Mouse (Mus musculus) brown adipose tissue, adult 24 weeks (tissue): ENCODE measurements at regions not wholly inside any gene's neighbourhood (a gene's known extent, or its start where the extent isn't known, plus 50 kb on each side); places are given as distances from the start of the nearest gene placed in this dataset.

Experiments used
- H3K27ac ChIP-seq: fragments of 200-500 bp; replicated peaks from 2 replicates; pipeline ENCODE4 v1.5.1; 2012; ENCODE audit warnings: low read depth, mild to moderate bottlenecking, low read length
- H3K4me1 ChIP-seq: fragments of 200-500 bp; 2 replicates; pipeline ENCODE4 v1.6.1; 2012; ENCODE audit warnings: low read length, mixed read lengths; ENCODE audit not compliant: control insufficient read depth, insufficient read depth, insufficient read length
- H3K4me3 ChIP-seq: fragments of 200-500 bp; 2 replicates; pipeline ENCODE4 v1.5.1; 2012; ENCODE audit warnings: low read depth, mild to moderate bottlenecking, low read length, moderate library complexity; ENCODE audit not compliant: insufficient read depth

DNA sequence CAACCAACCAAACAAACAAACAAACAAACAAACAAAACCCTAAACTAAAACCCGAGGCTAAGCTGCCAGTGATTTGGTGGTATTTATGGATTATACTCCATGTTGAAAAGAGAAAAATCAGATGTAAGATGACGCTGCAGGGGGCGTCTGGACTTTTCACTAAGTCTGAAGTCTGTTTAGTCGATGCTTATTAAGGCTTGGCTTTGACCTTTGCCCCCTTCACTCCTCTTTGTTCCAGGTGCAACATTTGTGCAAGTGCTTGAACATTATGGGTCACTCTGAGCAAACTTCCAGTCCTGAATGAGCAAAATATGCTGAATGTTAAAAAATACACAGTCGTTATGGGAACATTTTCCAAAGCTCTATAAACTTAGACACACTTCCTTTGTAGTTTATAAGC is 268.6 kb downstream of the Ptprc start:
- no peak overlapping the region for H3K4me3 ChIP-seq
- no peaks in the 10 kb centered on the region; the same call in 1 of the 2 replicates for H3K4me1 ChIP-seq
- no peak overlapping the region for H3K27ac ChIP-seq

DNA sequence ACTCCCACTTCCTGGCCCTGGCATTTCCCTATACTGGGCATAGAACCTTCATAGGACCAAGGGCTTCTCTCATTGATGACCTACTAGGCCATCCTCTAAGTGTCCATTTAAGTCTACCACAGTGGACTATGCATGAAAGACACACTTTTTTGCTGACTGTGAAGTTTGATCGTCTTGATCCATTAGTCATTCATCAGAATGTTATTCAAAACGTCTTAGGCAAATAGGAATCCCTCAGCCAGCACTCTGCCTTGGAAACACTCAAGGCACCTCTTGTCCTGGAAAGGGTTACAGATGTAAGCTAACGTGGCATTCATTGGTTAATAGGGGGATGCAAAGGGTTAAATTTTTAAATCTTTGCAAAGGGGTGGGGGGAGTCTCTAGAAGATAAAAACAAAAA is 269.0 kb downstream of the Ptprc start:
- Histone ChIP-seq H3K4me3 (no peak overlapping the region), H3K4me1 (no peaks in the 10 kb centered on the region; the same call in 1 of the 2 replicates), H3K27ac (no peak overlapping the region)

DNA sequence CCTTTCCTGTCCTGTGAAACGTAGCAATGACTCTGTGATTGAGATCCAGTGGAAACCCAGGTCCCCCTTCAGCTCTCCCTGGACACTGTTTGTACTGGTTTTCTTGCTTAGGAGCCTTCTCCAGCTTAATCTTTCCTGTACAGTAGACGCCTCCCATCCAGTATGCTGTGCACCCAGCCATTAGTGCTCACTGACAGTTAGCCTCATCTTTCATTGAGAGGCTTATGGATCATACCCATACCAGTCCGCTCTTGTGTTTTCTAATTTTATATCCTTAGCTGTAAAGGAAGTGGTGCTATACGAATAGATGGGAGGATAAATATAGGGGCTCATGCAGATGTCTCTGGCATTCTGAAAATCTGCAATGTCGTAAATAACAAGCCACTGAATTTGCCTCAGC is 269.9 kb downstream of the Ptprc start:
- H3K27ac ChIP-seq: no peak overlapping the region
- no peak overlapping the region for H3K4me3 ChIP-seq

DNA sequence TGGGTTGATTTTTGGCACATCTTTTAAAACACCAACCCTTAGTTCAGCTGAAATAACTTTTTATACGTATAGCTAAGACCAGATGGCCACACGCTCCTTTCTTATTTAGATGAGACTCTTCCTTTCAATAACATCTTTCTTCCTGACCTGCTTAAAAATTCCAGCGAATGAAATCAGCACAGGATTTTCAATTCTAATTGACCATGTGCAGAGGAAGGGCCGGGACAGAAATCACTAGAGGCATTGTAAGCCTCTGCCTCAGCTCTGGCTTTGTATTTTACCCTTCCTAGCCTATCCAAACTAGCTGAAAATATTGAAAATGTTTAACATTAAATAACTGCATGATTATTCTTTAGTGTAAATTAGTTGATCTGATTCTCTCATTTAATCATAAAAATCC is 272.2 kb downstream of the Ptprc start:
- no peak overlapping the region for H3K27ac ChIP-seq
- no peak overlapping the region for H3K4me3 ChIP-seq
- no peaks in the 10 kb centered on the region; the same call in 1 of the 2 replicates for H3K4me1 ChIP-seq

More for the DNA sequence above, 269.9 kb downstream of the Ptprc start:
- no peaks in the 10 kb centered on the region; the same call in 1 of the 2 replicates for H3K4me1 ChIP-seq

DNA sequence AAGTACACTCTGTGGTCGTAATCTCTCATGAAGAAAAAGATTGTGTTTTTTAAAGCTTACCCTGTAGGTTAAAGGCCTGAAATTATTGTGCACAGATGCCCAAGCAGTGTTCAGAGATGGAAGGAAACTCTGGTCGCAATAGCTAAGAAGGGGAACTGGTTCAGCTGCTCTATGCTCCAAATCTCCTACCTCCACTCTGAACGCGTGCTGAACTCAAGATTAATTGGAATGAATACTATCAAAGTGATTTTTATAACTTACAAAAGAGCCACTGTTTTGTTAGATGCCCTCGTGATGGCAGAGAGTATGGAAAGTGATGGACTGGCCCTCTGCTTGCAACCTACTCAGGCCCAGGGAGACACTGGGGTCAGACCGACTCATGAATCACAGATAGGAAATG is 272.6 kb downstream of the Ptprc start:
- H3K4me3 ChIP-seq: no peak overlapping the region
- H3K4me1 ChIP-seq: no peaks in the 10 kb centered on the region; the same call in 1 of the 2 replicates
- no peak overlapping the region for H3K27ac ChIP-seq

DNA sequence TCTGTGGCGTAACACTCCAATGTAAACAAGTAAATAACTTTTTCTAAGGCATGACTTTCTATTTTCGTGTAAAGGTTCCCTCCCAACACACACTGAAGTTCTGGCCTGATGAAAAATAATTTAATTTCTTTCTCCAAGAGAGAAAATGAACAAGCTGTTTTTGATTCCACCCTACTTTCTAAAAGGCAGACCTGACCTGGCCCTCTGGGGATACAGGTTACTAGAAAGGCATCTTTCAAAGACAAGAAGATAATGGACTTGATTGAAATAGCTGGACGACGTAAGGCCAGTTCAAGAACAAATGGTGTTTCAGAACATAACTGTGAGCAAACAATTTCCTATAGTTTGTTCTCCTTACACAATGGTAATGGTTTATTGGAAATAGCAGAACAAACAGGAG is 273.5 kb downstream of the Ptprc start:
- Histone ChIP-seq H3K4me3 (no peak overlapping the region), H3K27ac (no peak overlapping the region), H3K4me1 (no peaks in the 10 kb centered on the region; the same call in 1 of the 2 replicates)

DNA sequence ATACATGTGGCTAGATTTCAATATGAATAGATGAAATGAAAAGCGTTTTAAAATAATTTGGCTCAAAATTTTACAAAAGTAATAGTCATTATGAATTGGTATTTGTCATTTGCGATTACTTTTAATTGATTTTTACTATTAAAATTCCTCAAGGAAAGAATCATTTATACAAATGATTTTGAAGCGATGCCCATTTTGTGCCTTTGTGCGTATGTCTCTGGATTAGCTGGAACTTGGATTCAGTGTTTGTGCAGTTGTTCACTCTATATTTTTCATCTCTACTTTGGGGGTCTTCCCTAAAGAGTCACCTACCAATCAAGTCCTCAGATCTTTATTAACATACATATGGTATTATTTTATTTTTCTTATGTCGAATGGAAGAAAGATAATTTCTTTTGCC is 274.3 kb downstream of the Ptprc start:
- Histone ChIP-seq H3K4me3 (no peak overlapping the region), H3K27ac (no peak overlapping the region)

DNA sequence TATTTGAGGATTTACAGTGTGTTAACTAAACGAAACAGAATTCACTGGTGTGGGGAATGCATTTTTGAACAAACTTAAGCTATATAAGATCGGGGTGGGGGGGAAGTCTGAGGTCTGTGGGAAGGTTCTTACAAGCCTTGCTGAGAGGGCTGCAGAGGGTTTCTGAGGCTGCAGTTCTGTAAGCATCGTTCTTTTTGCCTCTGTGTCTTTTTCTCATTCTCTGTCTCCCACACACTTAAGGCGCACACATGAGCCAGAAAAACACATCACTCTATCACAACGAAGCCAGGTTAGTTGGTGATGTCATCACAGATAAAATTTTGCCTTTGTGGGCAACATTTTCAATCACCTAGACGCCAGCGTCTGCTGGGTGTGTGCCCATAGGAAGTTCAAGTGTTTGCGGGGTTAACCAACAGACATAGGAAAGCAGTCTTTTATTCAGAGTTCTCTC is 274.9 kb downstream of the Ptprc start:
- Histone ChIP-seq H3K27ac (no peak overlapping the region), H3K4me1 (no peaks in the 10 kb centered on the region; the same call in 1 of the 2 replicates), H3K4me3 (peak overlapping the region; percentile 78)

More for the DNA sequence above, 274.3 kb downstream of the Ptprc start:
- no peaks in the 10 kb centered on the region; the same call in 1 of the 2 replicates for H3K4me1 ChIP-seq

DNA sequence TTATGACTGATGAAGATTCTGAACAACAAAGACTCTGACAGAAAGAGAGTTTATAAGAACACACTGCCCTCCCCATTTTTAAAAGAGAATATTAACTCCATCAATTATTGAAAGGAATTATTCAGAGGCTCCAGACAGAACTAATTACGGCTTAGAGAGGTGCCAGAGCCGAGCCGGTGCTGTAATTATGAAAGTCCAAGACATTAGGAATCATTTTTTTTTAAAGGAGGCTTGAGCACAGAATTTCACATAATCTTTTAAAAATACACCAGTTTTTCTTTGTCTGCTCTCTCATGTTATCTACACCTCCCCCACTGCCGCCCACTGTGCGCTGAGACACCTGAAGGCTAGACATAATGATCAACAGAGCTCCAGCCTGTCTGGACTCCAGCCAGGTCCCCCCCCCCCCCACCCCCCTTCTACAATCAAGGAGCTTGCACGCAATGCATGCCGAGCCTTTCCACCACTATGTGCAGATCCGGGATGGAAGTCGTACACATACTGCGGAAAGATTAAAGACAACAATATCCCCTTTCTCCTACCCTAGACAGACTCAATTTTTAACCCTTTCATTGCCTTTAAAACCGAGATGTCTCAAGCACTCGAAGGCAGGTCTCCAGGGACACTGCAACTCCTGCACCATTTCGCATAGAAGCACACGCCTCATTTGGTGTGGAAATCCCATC is 275.4 kb downstream of the Ptprc start:
- Histone ChIP-seq H3K4me1 (no peaks in the 10 kb centered on the region), H3K27ac (no peak overlapping the region), H3K4me3 (peak overlapping the region; percentile 78)

DNA sequence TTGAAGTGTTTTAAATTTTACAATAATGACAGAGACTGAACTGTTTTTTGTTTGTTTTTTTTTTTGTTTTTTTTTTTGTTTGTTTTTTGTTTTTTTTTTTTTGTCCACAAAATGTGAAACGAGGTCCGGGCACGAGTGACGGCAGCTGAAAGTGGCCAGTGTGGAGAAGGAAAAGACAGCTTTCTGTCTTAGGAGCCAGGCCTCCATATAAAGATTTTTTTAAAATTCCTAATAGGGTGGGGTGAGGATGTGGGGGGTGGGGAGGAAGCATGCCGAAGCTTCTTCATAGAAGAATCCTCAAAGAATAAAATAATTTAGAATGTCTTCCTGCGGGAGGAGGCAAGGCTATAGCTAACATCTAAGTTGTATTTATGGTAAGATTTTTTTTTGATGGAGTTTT is 276.2 kb downstream of the Ptprc start:
- peak overlapping the region; percentile 76 for H3K4me3 ChIP-seq
- H3K27ac ChIP-seq: no peak overlapping the region
- H3K4me1 ChIP-seq: no peaks in the 10 kb centered on the region

DNA sequence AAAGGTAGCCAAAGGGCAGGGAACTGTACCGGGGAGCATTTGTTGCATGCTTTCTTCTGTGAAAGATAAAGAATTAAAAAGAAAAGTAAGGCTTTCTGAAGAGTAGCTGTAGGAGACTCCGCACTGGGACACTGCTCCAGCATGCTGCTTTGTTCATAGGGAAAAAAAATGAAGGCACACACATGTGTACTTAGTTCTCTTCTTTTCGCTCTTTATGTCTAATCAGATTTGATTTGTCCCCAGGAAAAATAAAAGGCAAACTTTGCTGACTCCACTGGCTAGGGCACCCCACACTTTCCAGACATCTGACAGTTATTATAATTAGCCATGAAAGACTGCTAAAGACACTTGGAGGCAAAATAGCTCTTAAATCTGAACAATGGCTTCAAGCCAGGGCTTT is 276.6 kb downstream of the Ptprc start:
- peak overlapping the region; percentile 76 for H3K4me3 ChIP-seq
- no peaks in the 10 kb centered on the region for H3K4me1 ChIP-seq
- peak overlapping the region; percentile 9; the same call in 1 of the 2 replicates for H3K27ac ChIP-seq

DNA sequence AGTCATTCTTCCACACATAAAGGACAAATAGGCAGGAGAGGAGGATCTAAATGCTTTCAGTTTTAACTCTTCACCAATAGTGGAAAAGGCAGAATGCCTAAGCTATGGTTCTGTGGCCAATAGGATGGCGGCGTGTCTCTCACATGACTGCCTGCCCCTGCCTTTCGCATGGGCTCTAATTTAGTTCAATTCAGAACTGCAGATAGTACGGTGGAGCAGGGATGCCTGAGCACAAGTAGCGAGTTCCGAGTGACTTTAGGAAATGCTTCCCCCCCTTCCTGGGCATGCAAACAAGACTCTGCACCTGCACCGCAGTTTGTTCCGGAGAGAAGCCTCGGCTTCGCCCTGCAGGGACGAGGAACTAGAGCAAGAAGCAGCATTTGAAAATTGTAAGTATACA is 277.1 kb downstream of the Ptprc start:
- Histone ChIP-seq H3K27ac (0 out of 2 replicates have a peak overlapping the region, but pooled peaks have one; percentile 9), H3K4me3 (peak overlapping the region; percentile 76), H3K4me1 (no peaks in the 10 kb centered on the region)

DNA sequence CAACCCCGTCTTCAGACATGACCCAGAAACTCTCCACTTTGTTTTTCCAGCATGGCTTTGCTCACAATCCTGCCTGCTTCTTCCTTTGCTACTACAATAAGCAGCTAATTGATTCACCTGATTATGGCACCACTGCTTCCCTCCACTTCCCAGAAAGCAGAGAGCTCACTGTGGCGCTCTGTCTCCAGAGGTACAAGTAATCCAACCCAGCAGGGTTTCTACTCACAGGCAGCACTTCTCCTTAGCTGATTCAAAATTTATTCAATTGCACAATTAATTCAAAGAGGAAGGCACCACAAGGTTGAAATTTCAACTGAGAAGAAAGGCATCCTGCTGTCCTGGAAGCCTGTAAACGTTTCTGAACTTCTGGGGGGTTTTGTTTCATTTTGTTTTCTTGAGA is 293.9 kb downstream of the Ptprc start:
- H3K4me1 ChIP-seq: no peaks in the 10 kb centered on the region
- no peak overlapping the region for H3K27ac ChIP-seq

DNA sequence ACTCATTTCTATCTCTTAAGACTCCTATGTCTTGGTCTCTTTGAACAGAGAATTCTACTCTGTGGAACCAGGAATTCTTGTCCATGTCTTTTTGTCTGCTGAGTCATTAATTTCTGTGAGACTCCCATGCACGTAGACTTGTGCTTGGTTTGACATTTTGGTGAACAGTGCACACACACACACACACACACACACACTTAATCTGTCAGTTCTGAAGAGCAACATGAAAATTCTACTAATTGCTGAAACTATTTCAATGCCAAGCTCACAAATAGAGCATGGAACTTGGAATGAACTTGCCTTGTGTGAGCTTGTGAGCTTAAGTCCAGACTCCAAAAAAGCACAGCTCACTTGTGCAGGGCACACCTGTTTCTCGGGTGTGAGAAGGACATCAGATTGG is 301.1 kb downstream of the Ptprc start:
- Histone ChIP-seq H3K27ac (no peak overlapping the region), H3K4me1 (no peaks in the 10 kb centered on the region), H3K4me3 (no peak overlapping the region)

More for the DNA sequence above, 293.9 kb downstream of the Ptprc start:
- no peak overlapping the region for H3K4me3 ChIP-seq

DNA sequence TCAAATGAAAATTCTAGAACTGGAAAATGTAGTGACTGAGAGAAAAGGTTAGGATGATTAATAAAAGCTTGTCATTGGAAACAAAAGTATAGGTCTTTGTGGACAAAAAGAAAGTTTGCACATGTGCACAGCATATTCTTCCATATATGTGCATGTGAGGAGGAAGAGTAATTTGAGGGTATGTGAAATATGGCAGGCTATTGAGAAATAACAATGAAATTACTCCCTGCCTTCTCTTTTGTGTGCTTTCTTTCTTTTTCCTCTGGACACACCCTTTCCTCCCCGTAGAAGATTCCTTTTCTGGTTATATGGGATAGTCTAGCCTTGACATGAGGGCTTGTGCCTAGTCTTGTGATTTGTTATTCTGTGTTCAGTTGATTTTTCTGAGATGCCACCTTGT is 301.9 kb downstream of the Ptprc start:
- Histone ChIP-seq H3K4me3 (no peak overlapping the region), H3K27ac (no peak overlapping the region), H3K4me1 (no peaks in the 10 kb centered on the region)

DNA sequence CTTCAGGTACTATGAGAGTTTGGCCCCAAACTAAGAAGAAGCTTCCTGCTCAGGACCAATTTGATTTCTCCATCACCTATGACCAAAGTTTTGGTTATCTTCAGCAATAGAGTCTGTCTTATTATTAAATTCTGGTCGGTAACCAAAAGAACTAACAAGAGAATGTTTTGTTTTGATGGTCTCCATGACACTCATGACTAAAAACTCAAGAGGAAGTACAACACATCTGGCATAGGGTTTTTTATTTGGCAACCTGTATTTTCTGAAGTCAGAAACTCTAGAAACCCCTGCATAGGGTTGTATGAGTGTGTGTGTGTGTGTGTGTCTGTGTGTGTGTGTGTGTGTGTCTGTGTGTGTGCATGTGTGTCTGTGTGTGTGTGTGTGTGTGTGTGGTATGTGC is 310.5 kb downstream of the Ptprc start:
- Histone ChIP-seq H3K4me1 (no peaks in the 10 kb centered on the region), H3K27ac (no peak overlapping the region), H3K4me3 (no peak overlapping the region)
